Mouse (Mus musculus): ENCODE measurements around the gene Arhgap18.

Gene Arhgap18

GRCm38 (mm10) chr10:26832068-26832467 is 78.8 kb downstream of the Arhgap18 start:
- DNase-seq (ENCODE audit: low spot score): no peak

DNA sequence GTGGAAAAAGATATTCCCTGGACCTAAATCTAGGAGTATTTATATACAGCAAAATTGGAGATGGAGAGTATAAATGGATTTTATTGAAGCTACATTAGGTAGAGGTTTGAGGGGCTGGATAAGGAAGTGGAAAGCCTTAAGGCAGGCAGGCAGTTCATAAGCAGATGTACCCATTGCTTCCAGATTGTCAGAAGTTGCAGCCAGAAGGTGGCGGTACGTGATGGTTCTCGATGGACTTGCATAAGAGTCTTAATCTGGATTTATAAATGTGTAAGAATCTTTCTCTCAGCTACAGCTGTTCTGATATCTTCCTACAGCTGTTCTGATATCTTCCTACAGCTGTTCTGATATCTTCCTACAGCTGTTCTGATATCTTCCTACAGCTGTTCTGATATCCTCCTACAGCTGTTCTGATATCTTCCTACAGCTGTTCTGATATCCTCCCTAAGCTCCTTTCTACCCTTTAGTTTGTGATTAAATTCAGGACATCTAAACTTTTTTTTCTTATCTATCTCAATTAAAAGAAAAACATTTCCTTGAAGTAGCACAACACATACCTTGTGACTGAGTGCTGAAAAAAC is 79.5 kb downstream of the Arhgap18 start:
- no peak for DNase-seq (ENCODE audit: low spot score)

DNA sequence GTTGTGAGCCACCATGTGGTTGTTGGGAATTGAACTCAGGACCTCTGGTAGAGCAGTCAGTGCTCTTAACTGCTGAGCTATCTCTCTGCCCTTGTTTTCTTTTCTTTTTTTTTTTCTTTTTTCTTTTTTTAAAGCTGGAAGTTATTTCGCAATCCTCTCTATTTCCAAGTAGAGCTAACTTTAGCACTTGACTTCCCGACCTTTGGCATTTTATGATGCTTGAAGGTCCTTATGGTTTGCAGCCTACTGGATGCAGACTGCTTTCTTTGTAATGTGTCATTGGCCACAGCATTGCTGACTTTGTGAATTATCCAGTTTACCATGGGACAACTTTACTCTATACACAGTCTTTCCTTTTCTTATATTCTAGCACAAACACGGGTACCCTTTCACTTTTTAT is 80.2 kb downstream of the Arhgap18 start:
- DNase-seq (ENCODE audit: low spot score): no peak

DNA sequence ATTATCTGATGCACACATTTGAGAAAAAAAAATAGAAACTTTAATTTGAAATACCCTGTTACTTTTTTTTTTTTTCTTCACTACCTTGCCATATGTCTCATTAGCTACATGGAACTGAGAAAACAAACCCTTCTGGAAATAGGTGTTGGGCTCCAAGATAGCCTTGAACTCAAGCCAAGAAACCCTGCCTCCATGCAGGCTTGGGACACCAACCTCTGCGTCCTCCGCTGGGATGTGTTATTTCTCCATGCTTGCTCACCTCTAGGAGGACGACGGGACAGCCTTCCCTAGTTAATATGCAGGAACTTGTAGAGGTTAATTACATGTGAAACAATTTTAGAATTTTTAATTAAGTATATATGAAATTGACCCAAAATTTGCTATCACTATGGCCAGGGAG is 96.1 kb downstream of the Arhgap18 start:
- DNase-seq (ENCODE audit: low spot score): no peak

GRCm38 (mm10) chr10:26849854-26850253 is 96.6 kb downstream of the Arhgap18 start:
- DNase-seq (ENCODE audit: low spot score): no peak

DNA sequence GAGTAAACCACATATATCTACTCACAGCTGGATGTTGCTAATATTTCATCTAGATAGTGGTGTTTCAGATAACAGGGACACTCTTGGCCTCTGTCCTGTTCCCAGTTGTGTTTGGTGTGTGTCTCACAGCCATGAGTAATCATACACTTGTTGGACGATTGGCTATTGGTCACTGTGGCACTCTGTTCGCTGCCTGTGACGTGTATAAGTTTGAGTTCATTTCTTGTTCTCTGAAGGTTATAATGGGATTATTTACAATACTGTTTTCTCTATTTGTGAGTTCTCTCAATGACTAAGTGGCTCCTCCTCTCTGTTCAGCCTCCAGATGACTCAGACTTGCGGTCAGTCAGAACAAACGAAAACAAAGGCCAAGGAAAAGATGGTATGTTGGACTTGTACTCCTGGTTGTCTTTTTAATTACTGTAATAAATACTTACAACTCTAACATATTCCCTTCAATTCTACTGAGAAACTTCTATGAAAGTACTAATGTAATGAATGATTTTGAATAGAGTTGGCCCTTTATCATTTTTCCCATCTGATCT is 101.4 kb downstream of the Arhgap18 start:
- DNase-seq (ENCODE audit: low spot score): no peak

DNA sequence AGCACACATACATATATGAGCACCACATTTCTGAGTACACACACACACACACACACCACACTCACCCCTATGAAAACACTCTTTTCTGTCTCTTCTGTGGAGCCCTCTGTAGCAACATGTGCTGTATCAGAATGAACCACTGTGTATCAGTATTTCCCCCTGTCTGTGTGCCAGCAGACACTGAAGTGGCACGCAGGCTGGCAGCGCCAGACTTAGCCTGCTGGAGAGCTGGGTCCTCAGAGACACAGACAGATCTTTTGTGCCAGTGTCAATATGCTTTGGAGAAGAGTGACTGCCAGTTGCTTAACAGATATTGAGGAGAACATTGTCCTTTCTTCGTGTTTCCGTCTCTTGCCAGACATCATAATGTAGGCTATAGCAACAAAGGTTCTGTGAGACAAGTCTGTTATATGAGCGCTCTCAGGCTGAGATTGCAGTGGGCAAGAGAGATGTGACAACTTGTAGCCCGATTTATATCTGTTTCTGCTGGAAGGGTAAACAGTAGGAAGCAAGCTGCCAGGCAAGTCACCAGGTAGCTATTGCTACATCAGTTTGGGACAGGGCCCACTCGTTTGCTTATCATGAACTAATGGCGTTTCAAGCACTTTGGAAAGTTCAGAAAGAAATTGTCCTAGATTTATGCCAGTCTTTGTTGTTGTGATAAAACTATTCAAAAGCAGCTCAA is 102.8 kb downstream of the Arhgap18 start:
- no peak for DNase-seq (ENCODE audit: low spot score)

- DNase-seq (ENCODE audit: low spot score): no peak
These were observed 104.4 kb downstream of the Arhgap18 start for GRCm38 (mm10) chr10:26857583-26857982.

DNA sequence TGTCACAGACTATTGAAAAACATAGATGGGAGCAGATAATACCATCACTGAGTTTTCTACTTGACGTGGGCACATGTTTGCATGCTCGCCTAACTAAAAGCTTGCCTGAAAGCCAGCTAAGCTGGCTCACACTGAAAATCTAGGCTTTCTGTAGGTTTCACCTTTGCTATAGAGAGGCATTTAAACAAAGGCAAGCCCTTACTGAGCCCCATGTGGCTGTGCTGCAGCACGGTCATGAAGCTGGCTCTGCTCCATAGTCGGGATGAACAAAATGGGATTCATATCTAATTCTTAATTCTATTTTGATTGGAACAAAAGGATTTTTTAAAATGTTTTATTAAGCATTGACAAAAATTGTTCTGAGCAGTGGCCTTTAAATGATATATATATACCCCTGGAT is 105.3 kb downstream of the Arhgap18 start:
- no peak for DNase-seq (ENCODE audit: low spot score)

DNA sequence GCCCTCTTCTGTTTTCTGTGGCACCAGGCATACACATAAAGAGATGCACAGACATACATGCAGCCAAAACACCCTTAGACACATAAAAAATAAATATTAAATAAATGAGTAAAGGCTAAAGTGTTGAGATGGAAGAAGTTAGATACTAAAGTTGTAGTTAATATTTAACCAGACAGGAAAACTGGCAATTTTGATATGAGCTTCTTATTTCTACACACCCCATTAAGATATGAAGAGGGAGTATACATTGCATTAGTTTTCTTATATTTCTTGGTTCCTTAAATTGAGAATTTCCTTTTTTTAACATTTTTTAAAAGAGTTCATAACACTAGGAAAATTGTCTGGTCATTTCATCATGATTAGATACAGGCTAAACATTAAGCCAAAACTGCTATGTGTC is 108.0 kb downstream of the Arhgap18 start:
- no peak for DNase-seq (ENCODE audit: low spot score)

- no peak for DNase-seq (ENCODE audit: low spot score)
These were observed 109.0 kb downstream of the Arhgap18 start for GRCm38 (mm10) chr10:26862207-26862606.

DNA sequence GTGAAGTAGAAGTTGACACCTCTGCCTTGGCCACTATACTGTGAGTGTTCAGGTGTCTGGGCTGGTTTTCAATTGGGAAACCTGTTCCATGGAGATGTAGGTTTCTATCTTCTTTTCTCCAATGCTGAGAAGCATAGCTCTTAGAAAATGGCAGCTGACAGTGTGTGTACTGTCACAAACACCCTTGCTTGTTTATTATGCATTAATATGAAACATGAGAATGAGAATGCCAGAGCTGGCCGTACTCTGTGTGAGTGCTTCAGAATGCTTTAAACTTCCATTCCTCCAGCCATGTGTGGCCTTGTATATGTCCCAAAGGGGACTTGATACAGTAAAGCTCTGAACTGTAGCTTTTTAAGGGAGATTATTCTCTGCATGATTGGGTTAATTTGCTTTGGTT is 110.8 kb downstream of the Arhgap18 start:
- DNase-seq (ENCODE audit: low spot score): no peak

- no peak for DNase-seq (ENCODE audit: low spot score)
These were observed 117.6 kb downstream of the Arhgap18 start for GRCm38 (mm10) chr10:26870802-26871201.

GRCm38 (mm10) chr10:26877309-26877708 is 124.1 kb downstream of the Arhgap18 start:
- no peak for DNase-seq (ENCODE audit: low spot score)

DNA sequence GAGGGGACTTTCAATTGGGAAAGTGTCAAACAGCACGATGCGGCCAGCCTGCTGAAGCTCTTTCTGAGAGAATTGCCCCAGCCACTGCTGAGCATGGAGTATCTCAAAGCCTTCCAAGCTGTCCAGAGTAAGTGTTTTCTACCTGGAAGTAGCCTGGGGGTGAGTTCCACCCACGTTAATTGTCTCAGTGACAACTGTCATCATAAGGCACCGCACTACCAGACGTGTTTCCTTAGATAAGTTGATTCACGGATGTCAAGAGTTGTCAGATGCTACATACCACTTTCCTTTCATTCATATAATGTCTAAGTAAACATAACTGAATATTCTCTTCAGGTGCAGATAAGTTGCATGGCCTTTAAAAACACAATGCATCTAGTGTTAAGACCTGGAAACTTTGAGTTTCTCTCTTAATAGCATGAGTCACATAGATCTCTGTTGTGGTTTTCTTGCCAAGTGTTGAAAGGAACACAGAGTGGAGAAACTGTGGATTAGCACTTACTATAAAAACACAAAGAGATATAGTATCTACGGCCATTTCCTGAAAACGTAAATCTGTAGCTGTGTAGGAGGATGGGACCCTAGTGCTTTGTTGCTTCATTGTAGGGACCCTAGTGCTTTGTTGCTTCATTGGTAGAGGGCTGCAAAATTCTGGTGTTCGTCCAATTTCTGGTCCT is 125.8 kb downstream of the Arhgap18 start:
- DNase-seq (ENCODE audit: low spot score): no peak

- no peak for DNase-seq (ENCODE audit: low spot score)
These were observed 131.7 kb downstream of the Arhgap18 start for GRCm38 (mm10) chr10:26884949-26885348.

GRCm38 (mm10) chr10:26889226-26889625 is 136.0 kb downstream of the Arhgap18 start:
- DNase-seq (ENCODE audit: low spot score): no peak

DNA sequence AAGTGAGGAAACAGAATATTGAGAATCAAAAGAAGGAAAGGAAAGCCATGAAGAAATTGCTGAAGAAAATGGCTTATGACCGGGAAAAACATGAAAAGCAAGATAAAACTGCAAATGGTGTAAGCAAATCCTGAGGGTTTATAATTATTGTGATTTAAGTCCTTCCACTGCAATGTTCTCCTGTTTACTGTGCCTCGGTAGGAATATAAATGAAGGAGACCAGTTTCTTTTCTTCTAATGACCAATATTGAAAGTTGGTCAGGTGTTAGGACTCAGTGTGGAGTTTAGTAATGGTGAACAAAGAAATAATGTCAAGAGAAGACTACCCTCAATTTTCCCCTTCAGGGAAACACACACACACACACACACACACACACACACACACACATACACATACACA is 136.5 kb downstream of the Arhgap18 start:
- DNase-seq (ENCODE audit: low spot score): no peak

DNA sequence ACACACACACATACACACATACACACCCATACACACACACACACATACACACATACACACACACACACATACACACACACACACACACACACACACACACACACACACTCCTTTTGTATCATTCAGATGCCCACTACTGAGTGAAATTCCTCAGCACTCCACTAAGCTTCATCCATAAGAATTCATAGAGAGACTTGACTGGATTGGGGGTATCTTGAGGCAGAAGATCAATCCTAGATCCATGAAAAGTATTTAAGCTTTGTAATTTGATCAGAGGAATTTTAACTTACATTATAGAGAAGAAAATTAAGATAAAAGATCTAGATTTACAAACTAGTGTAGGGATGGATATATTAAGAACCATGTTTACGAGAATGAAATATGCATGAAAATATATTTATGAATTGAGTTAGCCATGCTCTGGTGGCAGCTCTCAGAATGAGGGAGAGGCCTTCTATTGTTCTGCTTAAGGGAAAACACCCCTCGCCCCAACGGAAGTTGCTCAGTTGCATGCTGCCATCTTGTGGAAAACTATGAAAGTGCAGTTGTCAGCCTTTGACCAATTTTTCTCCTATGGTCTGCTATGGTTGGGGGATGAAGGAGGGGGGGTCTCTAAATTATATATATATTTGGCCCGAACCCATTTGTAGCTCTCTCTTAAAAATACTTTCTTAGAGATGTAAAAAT is 137.2 kb downstream of the Arhgap18 start:
- no peak for DNase-seq (ENCODE audit: low spot score)

DNA sequence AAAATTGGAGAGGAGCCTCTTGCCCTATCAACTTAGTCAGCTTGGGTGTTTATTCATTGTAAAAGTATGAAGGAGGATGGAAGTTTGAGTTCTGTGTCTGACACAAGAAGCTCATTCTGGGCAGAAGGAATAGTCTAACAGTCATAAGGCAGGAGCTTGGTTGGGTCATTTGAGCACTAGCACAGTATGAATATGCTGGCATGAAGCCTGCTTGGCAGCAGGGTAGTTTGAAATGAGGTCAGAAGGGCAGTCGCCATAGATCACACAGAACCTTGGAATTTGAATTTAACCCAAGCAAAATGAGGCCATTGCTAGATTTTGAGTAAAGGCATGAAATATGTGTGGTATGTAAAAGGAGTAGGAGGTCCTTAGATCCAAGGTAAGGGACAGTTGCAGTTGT is 139.9 kb downstream of the Arhgap18 start:
- DNase-seq (ENCODE audit: low spot score): no peak

DNA sequence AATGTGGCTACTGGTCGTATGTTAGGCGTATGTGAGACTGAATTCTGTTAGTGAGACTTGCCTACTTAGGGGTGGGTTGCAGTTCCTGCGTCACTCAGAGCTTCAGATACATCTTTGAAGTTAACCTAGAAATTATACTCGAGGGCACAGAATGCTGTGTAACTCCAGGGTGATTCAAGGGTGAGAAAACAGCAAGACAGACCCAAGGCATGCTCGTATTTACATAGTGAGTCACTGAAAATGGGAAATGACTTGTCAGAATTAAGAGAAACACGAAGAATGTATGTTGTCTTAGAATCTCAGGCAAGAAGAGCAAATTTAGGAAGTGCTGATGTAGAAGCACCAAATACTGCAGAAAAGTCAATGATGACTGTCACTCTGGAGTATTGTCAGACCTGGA is 142.5 kb downstream of the Arhgap18 start:
- DNase-seq (ENCODE audit: low spot score): no peak

DNA sequence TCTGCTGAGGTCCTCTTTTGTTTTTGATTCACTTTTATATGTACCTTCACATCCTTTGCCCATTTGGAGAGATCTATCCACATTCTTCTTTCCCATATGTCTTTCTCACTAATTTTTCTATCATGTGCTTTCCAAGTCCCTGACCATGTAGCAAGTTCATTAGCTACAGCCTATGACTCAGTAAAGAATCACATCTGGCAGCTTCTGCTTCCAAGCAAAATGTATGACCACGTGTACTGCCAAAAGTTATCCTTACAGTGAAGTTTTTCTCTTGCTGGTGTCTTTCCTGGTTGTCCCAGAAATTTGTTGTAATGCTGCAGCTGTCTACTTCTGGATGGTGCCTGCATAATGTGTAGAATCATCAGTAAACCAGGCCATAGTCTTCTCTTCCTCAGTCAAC is 147.2 kb downstream of the Arhgap18 start:
- DNase-seq (ENCODE audit: low spot score): no peak

- DNase-seq (ENCODE audit: low spot score): no peak
These were observed 150.6 kb downstream of the Arhgap18 start for GRCm38 (mm10) chr10:26903781-26904180.

All from urinary bladder, postnatal 10 days (tissue).